Mouse (Mus musculus) bone marrow macrophage, adult 2 months (primary cell): ENCODE data around the gene Gm49321.

ENCODE experiments used
- CTCF ChIP-seq: IDR thresholded peaks from 2 replicates; pipeline ENCODE4 v1.5.1; 2012; ENCODE audit warnings: low read depth, mild to moderate bottlenecking, low read length, moderate library complexity
- POLR2A ChIP-seq: IDR thresholded peaks from 2 replicates; pipeline ENCODE4 v1.6.1; 2012; ENCODE audit warnings: mild to moderate bottlenecking, low read depth, low read length, borderline replicate concordance

DNA sequence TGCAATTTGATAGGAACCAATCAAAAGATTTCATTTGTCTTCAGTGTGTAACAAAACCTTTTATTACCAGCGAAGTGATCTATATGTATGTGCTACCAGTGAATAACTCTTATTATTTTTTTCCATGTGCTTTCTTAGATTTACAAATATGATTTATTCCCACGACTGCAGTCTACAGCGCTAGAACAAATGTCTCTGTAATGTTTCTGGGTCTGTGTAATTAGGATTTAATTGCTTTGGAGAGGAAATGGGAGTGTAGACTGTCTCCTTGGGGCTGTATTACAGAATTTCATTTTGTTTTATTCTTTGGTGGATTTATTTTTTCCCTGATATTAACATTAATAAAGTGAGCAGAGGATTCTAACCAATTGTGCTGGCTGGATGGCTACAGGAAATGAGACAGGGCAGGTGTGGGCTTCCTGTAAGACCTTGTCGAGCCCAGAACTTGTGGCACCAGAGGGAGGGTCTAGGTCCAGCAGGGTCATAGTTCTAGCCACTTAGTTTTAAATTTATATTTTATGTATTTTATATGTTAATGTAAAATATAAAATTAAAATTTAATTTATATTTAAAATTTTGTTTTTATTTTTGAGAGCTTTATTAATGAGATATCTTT, 51.0 kb downstream of the Gm49321 start:
- TF ChIP-seq CTCF (no peak), POLR2A (no peak)
